Mouse (Mus musculus): ENCODE measurements around the gene Mfap5.
"Not testable (repeated sequence)": the region's sequence is repeated elsewhere in the genome, so short reads cannot be mapped to it uniquely, and the experiment has no call there.

Gene Mfap5

GRCm38 (mm10) chr6:122505545-122505944 is at the start of gene Mfap5:
Gene Mfap5 (plus strand): TSS chr6:122505845.
- DNase-seq (ENCODE audit: low spot score), result no peak

- no peak for DNase-seq (ENCODE audit: low spot score)
These were observed 46.5 kb upstream of the Mfap5 start for GRCm38 (mm10) chr6:122458946-122459693.

GRCm38 (mm10) chr6:122466092-122466713 is 39.4 kb upstream of the Mfap5 start:
- no peak for DNase-seq (ENCODE audit: low spot score)

GRCm38 (mm10) chr6:122469030-122469640 is 36.5 kb upstream of the Mfap5 start:
- no peak for DNase-seq (ENCODE audit: low spot score)

- DNase-seq (ENCODE audit: low spot score), result no peak
These were observed 35.4 kb upstream of the Mfap5 start for GRCm38 (mm10) chr6:122470240-122470639.

GRCm38 (mm10) chr6:122471461-122471860 is 34.2 kb upstream of the Mfap5 start:
- not testable (repeated sequence) for DNase-seq (ENCODE audit: low spot score)

- no peak for DNase-seq (ENCODE audit: low spot score)
These were observed 27.6 kb upstream of the Mfap5 start for GRCm38 (mm10) chr6:122478062-122478461.

- DNase-seq (ENCODE audit: low spot score), result no peak
These were observed 20.0 kb upstream of the Mfap5 start for GRCm38 (mm10) chr6:122485401-122486296.

GRCm38 (mm10) chr6:122486297-122487117 is 19.1 kb upstream of the Mfap5 start:
- no peak for DNase-seq (ENCODE audit: low spot score)

GRCm38 (mm10) chr6:122490929-122491512 is 14.6 kb upstream of the Mfap5 start:
- DNase-seq (ENCODE audit: low spot score), result no peak

GRCm38 (mm10) chr6:122491557-122491956 is 14.1 kb upstream of the Mfap5 start:
- DNase-seq (ENCODE audit: low spot score), result no peak

- DNase-seq (ENCODE audit: low spot score), result no peak
These were observed 13.2 kb upstream of the Mfap5 start for GRCm38 (mm10) chr6:122492479-122492878.

GRCm38 (mm10) chr6:122493799-122494472 is 11.7 kb upstream of the Mfap5 start:
- DNase-seq (ENCODE audit: low spot score), result no peak

- DNase-seq (ENCODE audit: low spot score), result no peak
These were observed 10.4 kb upstream of the Mfap5 start for GRCm38 (mm10) chr6:122495082-122495881.

GRCm38 (mm10) chr6:122496501-122496900 is 9.1 kb upstream of the Mfap5 start:
- no peak for DNase-seq (ENCODE audit: low spot score)

GRCm38 (mm10) chr6:122498661-122499060 is 7.0 kb upstream of the Mfap5 start, which contains the start of gene Rimklb:
Gene Rimklb (minus strand): TSS chr6:122498761.
- DNase-seq (ENCODE audit: low spot score), result no peak

- DNase-seq (ENCODE audit: low spot score), result no peak
These were observed 604 bp upstream of the Mfap5 start for GRCm38 (mm10) chr6:122505041-122505440.

- no peak for DNase-seq (ENCODE audit: low spot score)
These were observed 2.8 kb downstream of the Mfap5 start for GRCm38 (mm10) chr6:122508494-122508893.

Data from layer of hippocampus, adult 9-10 months (tissue).